Mouse (Mus musculus) erythroblast, embryonic 14.5 days (primary cell): Measurements from ENCODE around the gene BC004004.

Experiments
- GATA1 ChIP-seq: IDR thresholded peaks from 2 replicates; pipeline ENCODE4 v1.6.1; 2012; ENCODE audit warnings: low read length, inconsistent platforms, mixed read lengths
- TAL1 ChIP-seq: IDR thresholded peaks from 3 replicates; pipeline ENCODE4 v1.6.1; 2012; ENCODE audit warnings: low read length, inconsistent platforms, mixed read lengths

DNA sequence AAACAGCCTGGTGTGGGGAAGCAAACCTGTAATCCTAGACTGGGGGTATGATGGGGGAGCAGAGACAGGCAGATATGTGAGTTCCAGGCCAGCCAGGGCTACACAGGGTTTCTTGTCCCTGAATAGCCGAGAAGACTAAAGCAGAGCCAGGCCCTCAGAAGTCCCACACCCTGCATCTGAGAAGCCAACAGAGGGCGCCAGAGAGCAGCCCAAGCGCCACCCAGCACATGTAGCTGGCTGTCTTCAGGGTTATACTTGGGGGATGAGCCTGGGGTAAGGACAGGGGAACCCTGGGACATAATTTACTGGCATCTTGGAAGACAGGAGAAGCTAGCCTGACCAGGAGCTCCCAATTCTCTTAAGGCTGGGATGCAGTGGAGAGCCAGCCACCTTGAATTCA is 9.1 kb upstream of the BC004004 start:
- no peak for TF ChIP-seq TAL1
- no peak for TF ChIP-seq GATA1
